13 mouse cellular contexts compared by ENCODE assay signal in genomic region chr11:107375816-107376215, GRCm38 (mm10).
A peak's percentile ranks its signal among the peaks of the same experiment; 100 is the strongest.
DNase-seq lines count a peak whose midpoint lies in the region; ATAC-seq and TF ChIP-seq lines count a peak whose summit lies in the region.
"Had no signal": no experiment of that assay in that cellular context is flagged by ENCODE, and none has a peak within 500 bp of the region (broad histone marks: within the 10 kb centered on the region; RNA-seq: fewer than 3 reads in every experiment).

No protein-coding gene starts in this region.

- no peak for TF ChIP-seq POLR2A in heart, adult 2 months (IDR thresholded peaks at IDR 0.05; ENCODE audit: insufficient read depth, low read depth, low read length)
- TF ChIP-seq POLR2A in ES-Bruce4 (IDR thresholded peaks at IDR 0.05; ENCODE audit: insufficient read depth, low read length): no peak

- H3K79me2 ChIP-seq in heart, adult 2 months (replicated peaks; ENCODE audit: control insufficient read depth, insufficient read depth, low read length): no peaks in the 10 kb centered on the region; the same call in none of the 2 replicates

- H3K36me3 ChIP-seq in heart, adult 2 months (ENCODE audit: control insufficient read depth, insufficient read depth, low read length): peaks cover 3% of the 10 kb centered on the region; the same call in 1 of the 2 replicates
- H3K36me3 ChIP-seq in heart, embryonic 10.5 days: no peaks in the 10 kb centered on the region
- no peaks in the 10 kb centered on the region for H3K36me3 ChIP-seq in ES-Bruce4 (ENCODE audit: control insufficient read depth, insufficient read depth, low read length, poor library complexity, severe bottlenecking)
- no peaks in the 10 kb centered on the region for H3K36me3 ChIP-seq in intestine, embryonic 16.5 days (ENCODE audit: control insufficient read depth, insufficient read depth, low read length)
- H3K36me3 ChIP-seq: embryonic facial prominence, embryonic 12.5 days; neural tube, embryonic 12.5 days had no signal

- no peak for DNase-seq in heart, adult 2 months
- no peak for DNase-seq in heart, embryonic 10.5 days (ENCODE audit: low spot score)
- DNase-seq in left cerebral cortex, adult 2 months (ENCODE audit: extremely low spot score in 1 of 2, low spot score in 2 of 2): no peak
- DNase-seq in left cerebral cortex, adult 8-10 months (ENCODE audit: low spot score in 2 of 2): no peak
- no peak for DNase-seq in retina, embryonic 14.5 days (ENCODE audit: low spot score)
- no peak for DNase-seq in left cerebral cortex, postnatal 36 days (ENCODE audit: low spot score in 2 of 2)
- DNase-seq: cerebellum, adult 9-11 months had no signal

- intact Hi-C loops in heart, adult 2 months (cut with DNase I): loop anchor here (2.0 to 5.0 kb wide), 2 partner anchors 15 to 34 kb away; no protein-coding TSS in a partner anchor
- intact Hi-C loops in left cerebral cortex, adult 2 months (cut with DNase I): no loop called here
- intact Hi-C loops in left cerebral cortex, postnatal 36 days (cut with DNase I): loop anchor here (5.0 kb wide), 1 partner anchor 36 kb away; no protein-coding TSS in a partner anchor

- no peak for TF ChIP-seq EP300 in heart, adult 2 months (IDR thresholded peaks at IDR 0.05; ENCODE audit: insufficient read depth, low read depth, low read length)
- no peak for TF ChIP-seq EP300 in ES-Bruce4 (IDR thresholded peaks at IDR 0.05; ENCODE audit: insufficient read depth, low read depth, low read length)

- peaks cover 3% of the 10 kb centered on the region; the same call in 1 of the 2 replicates for H3K9me3 ChIP-seq in heart, embryonic 10.5 days
- H3K9me3 ChIP-seq in ES-Bruce4 (replicated peaks; ENCODE audit: control insufficient read depth, insufficient read depth, low read length, poor library complexity, severe bottlenecking): peaks cover 4% of the 10 kb centered on the region; the same call in 1 of the 2 replicates
- H3K9me3 ChIP-seq in intestine, embryonic 16.5 days (ENCODE audit: control insufficient read depth, low read length): no peaks in the 10 kb centered on the region
- H3K9me3 ChIP-seq: embryonic facial prominence, embryonic 12.5 days had no signal

- 73% methylated on average over 11 of the region's 11 CpGs for WGBS in heart, adult 2 months
- WGBS in heart, embryonic 10.5 days: 89% methylated on average over 11 of the region's 11 CpGs
- WGBS in intestine, embryonic 16.5 days: 73% methylated on average over 11 of the region's 11 CpGs

- H3K27me3 ChIP-seq in heart, adult 2 months (ENCODE audit: control insufficient read depth, insufficient read depth, low read length): no peaks in the 10 kb centered on the region
- no peaks in the 10 kb centered on the region for H3K27me3 ChIP-seq in heart, embryonic 10.5 days (ENCODE audit: insufficient read depth, poor library complexity, severe bottlenecking)
- no peaks in the 10 kb centered on the region for H3K27me3 ChIP-seq in ES-Bruce4 (ENCODE audit: control insufficient read depth, insufficient read depth, low read length, poor library complexity, severe bottlenecking)
- no peaks in the 10 kb centered on the region for H3K27me3 ChIP-seq in intestine, embryonic 16.5 days (replicated peaks; ENCODE audit: control insufficient read depth, insufficient read depth, low read length)
- H3K27me3 ChIP-seq: embryonic facial prominence, embryonic 12.5 days; midbrain, embryonic 13.5 days; neural tube, embryonic 12.5 days had no signal

- no peak overlapping the region for H3K9ac ChIP-seq in heart, adult 2 months (ENCODE audit: low read depth, low read length)
- H3K9ac ChIP-seq in ES-Bruce4 (ENCODE audit: low read depth, poor library complexity, severe bottlenecking): 0 out of 2 replicates have a peak overlapping the region, but pooled peaks have one; percentile 56
- no peak overlapping the region for H3K9ac ChIP-seq in intestine, embryonic 16.5 days (ENCODE audit: low read depth, low read length)
- H3K9ac ChIP-seq: embryonic facial prominence, embryonic 12.5 days; midbrain, embryonic 13.5 days; neural tube, embryonic 12.5 days had no signal

- peaks cover 18% of the 10 kb centered on the region for H3K4me1 ChIP-seq in heart, adult 2 months (ENCODE audit: control insufficient read depth, insufficient read depth, low read length)
- peaks cover 6% of the 10 kb centered on the region; the same call in 1 of the 2 replicates for H3K4me1 ChIP-seq in heart, embryonic 10.5 days
- peaks cover 3% of the 10 kb centered on the region for H3K4me1 ChIP-seq in ES-Bruce4 (ENCODE audit: control insufficient read depth, insufficient read depth, low read length)
- H3K4me1 ChIP-seq in intestine, embryonic 16.5 days (ENCODE audit: control insufficient read depth, insufficient read depth, low read length): peaks cover 12% of the 10 kb centered on the region

- ATAC-seq in intestine, embryonic 16.5 days: no peak
- ATAC-seq: forebrain, embryonic 16.5 days; midbrain, embryonic 13.5 days had no signal

- H3K27ac ChIP-seq in heart, adult 2 months: peak overlapping the region; percentile 51
- no peak overlapping the region for H3K27ac ChIP-seq in heart, embryonic 10.5 days
- H3K27ac ChIP-seq in left cerebral cortex, adult 2 months: peak overlapping the region; percentile 56
- H3K27ac ChIP-seq in ES-Bruce4 (ENCODE audit: insufficient read depth, low read length): no peak overlapping the region
- peak overlapping the region; percentile 46 for H3K27ac ChIP-seq in intestine, embryonic 16.5 days (ENCODE audit: low read length)
- H3K27ac ChIP-seq: embryonic facial prominence, embryonic 12.5 days; neural tube, embryonic 12.5 days had no signal

- no peak overlapping the region for H3K4me3 ChIP-seq in heart, adult 2 months
- no peak overlapping the region for H3K4me3 ChIP-seq in heart, embryonic 10.5 days
- no peak overlapping the region for H3K4me3 ChIP-seq in left cerebral cortex, adult 2 months
- no peak overlapping the region for H3K4me3 ChIP-seq in ES-Bruce4 (ENCODE audit: low read depth, low read length)
- no peak overlapping the region for H3K4me3 ChIP-seq in intestine, embryonic 16.5 days (ENCODE audit: low read length)
- H3K4me3 ChIP-seq: embryonic facial prominence, embryonic 12.5 days; midbrain, embryonic 13.5 days; neural tube, embryonic 12.5 days had no signal

- H3K4me2 ChIP-seq in intestine, embryonic 16.5 days (ENCODE audit: low read depth, low read length): no peak overlapping the region
- H3K4me2 ChIP-seq: embryonic facial prominence, embryonic 12.5 days; midbrain, embryonic 13.5 days; neural tube, embryonic 12.5 days had no signal

- TF ChIP-seq CTCF in heart, adult 2 months (IDR thresholded peaks at IDR 0.05): no peak
- TF ChIP-seq CTCF in left cerebral cortex, adult 2 months (IDR thresholded peaks at IDR 0.05): no peak
- no peak for TF ChIP-seq CTCF in ES-Bruce4 (IDR thresholded peaks at IDR 0.05; ENCODE audit: low read depth, low read length)

Comparison
In these comparisons a context has a peak if more than half of its experiments do, and no peak if none do; other contexts are left out.
1. H3K27ac ChIP-seq: peak in heart, adult 2 months (single experiment), left cerebral cortex, adult 2 months (single experiment) and intestine, embryonic 16.5 days (single experiment); none in heart, embryonic 10.5 days (single experiment) and ES-Bruce4 (single experiment).